Mouse (Mus musculus): ENCODE results near the gene Pawr.

DNA sequence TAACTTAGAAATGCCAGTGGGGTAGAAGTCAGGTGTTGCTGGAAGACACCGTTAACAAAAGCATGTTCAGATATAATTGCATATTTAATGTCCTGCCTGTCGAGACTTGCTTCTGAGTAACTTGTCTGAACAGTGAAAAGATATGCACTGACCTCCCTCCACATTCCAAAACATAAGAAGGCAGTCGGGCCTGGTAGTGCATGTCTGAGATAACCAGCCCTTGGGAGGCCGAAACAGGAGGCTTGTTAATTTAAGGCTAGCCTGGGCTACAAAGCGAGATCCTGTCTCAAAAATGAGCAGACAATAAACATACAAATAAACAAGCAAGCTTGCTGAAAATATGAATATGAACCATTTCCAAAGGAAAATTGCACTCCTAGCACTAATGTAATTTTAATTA is 46.6 kb downstream of the Pawr start:
- TF ChIP-seq CTCF (IDR thresholded peaks at IDR 0.05; ENCODE audit: low read depth) (no peak), EP300 (IDR thresholded peaks at IDR 0.05; ENCODE audit: low read depth) (no peak)

Measured in heart, postnatal 0 days (tissue).